Mouse (Mus musculus) urinary bladder, adult 18-20 months (tissue): ENCODE results near the gene Smim10l1.
A peak's percentile ranks its signal among the peaks of the same experiment; 100 is the strongest.

Source experiments
- DNase-seq, 2 experiments: peaks; one replicate each; pipeline ENCODE4 v3.0.0; 2022; ENCODE audit warnings: low spot score in 2 of 2, mixed read lengths in 2 of 2

The Smim10l1 gene

DNA sequence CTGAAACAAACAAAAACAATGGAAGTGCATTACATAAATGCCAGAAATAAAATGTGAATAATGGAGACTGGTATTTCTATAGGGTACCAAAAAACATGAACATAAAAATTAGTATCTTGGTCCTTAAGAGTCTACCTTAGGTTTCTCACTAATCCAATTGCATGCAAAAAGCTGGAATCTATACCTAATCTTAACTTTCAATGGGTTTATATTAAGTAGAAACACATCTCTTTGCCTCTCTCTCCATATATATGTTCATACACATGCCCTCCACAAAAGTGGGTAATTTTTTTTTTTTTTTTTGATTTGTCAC, at the start of gene Smim10l1:
Smim10l1 (plus strand) TSS at position 301 of the 313 bp plus-strand sequence.
- no peak for DNase-seq

DNA sequence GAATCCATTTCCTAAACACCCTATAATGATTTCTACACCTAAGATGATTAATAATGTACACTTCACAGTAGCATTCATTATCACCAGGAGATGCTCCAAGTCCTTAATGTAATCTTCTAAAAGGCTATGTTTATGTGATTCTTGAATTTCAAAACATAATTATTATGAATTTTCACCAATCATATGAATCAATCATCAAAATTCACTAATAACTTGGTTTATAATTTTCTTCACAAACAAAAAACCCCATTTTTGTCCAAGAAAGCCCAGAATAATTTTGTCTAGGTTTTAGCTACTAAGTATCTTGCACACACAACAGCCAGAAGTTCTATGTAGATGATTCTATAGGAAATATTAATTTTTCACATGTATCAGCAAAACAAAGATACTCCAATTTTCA, 49.0 kb upstream of the Smim10l1 start, which contains the start of gene Tas2r140:
Tas2r140 (minus strand) TSS at position 101 of the 400 bp plus-strand sequence.
- DNase-seq = no peak

DNA sequence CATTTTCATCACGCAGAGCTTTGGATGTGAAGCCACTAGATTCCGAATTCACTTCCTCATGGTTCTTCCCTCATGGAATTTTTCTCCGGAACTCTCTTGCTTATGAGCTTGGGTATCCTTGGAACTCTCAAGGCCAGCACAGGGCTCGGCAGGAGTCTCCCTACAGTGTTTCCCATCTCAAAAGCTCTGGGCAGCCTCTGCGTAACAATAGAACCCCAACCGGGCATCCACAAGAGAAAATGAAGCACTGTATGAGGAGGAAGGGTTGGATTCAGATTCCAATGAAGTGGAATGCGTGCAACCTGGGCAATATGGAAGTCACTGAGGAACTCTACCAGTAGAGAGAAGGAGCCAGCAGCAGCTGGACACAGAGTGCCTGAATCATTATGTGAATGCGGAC, 12.5 kb upstream of the Smim10l1 start:
- DNase-seq = no peak

DNA sequence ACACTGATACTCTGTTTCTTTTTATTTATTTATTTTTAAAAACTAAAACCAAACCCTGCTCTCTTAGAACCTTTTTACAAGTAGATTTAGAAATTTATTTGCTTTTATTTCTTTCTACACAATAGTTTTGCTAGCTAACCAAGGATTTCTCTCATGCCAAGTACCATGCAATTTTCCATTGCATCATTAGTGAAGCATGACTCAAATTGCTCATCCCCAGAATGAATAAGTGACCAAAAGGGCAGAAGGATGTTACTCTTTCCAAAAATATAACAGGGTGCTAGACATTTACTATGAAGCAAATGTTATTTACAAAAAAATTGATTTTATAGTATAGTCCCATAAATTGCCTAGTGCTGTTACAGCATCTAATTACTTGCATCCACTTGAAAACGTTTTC, 2.3 kb upstream of the Smim10l1 start:
- DNase-seq = no peak

DNA sequence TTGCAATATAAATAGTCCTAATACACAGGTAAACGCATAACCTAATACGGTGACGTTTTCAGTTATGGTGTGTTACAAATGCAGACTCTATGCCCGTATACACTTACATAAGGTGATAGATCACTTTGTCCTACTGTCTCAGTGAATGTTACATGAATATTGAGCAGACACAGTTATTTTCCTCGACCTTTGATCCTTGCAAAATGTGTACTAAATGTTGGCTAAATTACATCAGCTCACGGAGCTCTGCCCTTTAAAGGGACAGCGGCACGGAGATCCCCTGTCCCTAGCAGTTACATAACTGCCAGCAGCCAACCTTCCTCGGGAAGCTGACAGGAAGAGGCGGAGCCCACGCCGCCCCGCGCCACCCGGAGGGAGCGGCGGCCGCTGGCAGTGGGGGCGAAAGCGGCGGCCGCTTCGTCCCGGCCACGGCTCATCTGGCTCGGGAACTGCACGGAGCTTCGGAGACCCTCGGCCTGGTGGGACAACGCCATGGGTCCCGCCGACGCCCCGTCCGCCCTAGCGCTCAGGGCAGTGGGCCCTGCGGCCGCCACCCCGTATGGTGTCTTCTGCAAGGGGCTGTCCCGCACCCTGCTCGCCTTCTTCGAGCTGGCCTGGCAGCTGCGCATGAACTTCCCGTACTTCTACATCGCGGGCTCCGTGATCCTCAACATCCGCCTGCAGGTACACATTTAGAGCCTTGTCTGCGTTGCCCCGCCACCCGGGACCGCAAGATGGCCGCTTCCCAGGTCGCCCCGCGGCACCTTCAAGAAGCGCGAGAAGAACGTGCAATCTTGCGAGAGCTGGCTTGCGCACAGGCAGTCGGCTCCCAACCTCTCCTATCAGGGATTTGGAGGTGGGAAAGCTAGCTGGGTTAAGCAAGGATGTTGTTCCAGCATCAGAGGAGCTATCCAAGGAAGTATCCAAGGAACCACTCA, 482 bp downstream of the Smim10l1 start:
- DNase-seq = peak; percentile 81 to 86
